Mouse (Mus musculus): ENCODE measurements around the gene Fbxo22. TPM values are rescaled to one million over a fixed set of nuclear protein-coding genes. Genes with fewer than 3 reads are reported as not detected.
"Not testable (repeated sequence)": the region's sequence is repeated elsewhere in the genome, so short reads cannot be mapped to it uniquely, and the experiment has no call there.

Fbxo22 gene
- polyA plus RNA-seq, 1 experiment from 2014 or later = 89.1 TPM

GRCm38 (mm10) chr9:55217381-55217780 lies 8.7 kb downstream of the Fbxo22 start:
- ATAC-seq (replicated peaks) = no peak
- no peak overlapping the region for H3K4me3 ChIP-seq
- 94% methylated on average over 3 of the region's 3 CpGs for WGBS

GRCm38 (mm10) chr9:55225165-55225737 lies 16.5 kb downstream of the Fbxo22 start:
- 87% methylated on average over 7 of the region's 7 CpGs for WGBS
- H3K27me3 ChIP-seq (replicated peaks) = no peaks in the 10 kb centered on the region
- H3K36me3 ChIP-seq (replicated peaks) = peaks cover 33% of the 10 kb centered on the region
- no peaks in the 10 kb centered on the region for H3K4me1 ChIP-seq
- H3K9ac ChIP-seq = no peak overlapping the region
- ATAC-seq (replicated peaks) = no peak
- no peaks in the 10 kb centered on the region for H3K9me3 ChIP-seq
- H3K27ac ChIP-seq = no peak overlapping the region
- no peak overlapping the region for H3K4me3 ChIP-seq
- no peak overlapping the region for H3K4me2 ChIP-seq

More at GRCm38 (mm10) chr9:55217381-55217780, 8.7 kb downstream of the Fbxo22 start:
- Histone ChIP-seq H3K9ac (no peak overlapping the region), H3K36me3 (replicated peaks) (peaks cover 62% of the 10 kb centered on the region), H3K27ac (no peak overlapping the region), H3K4me2 (no peak overlapping the region), H3K9me3 (no peaks in the 10 kb centered on the region), H3K4me1 (no peaks in the 10 kb centered on the region), H3K27me3 (replicated peaks) (no peaks in the 10 kb centered on the region)

DNA sequence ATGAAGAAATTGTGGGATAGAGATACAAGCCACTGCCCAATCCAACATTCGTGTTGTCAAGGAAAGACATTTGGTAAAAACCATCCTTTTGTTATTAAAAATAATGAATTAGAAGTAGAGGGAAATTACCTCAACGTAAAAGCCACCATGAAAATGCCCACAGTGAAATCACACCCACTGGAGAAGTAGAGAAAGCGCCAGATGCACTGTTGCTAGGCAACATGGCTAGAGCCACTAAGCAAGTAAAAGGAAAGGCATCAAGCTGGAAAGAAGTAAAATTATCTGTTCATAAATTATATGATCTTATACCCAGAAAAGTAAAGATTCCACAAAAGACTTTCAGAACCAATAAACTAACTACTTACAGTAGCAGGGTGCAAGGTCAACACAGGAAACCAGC lies 17.5 kb downstream of the Fbxo22 start:
- ATAC-seq (replicated peaks) = no peak

GRCm38 (mm10) chr9:55228149-55228548 lies 19.4 kb downstream of the Fbxo22 start:
- no peak for ATAC-seq (replicated peaks)
- Histone ChIP-seq H3K36me3 (replicated peaks) (peaks cover 11% of the 10 kb centered on the region; the same call in 1 of the 2 replicates), H3K27ac (no peak overlapping the region), H3K9ac (no peak overlapping the region), H3K4me1 (no peaks in the 10 kb centered on the region), H3K4me3 (no peak overlapping the region), H3K4me2 (no peak overlapping the region), H3K9me3 (no peaks in the 10 kb centered on the region), H3K27me3 (replicated peaks) (no peaks in the 10 kb centered on the region)
- 91% methylated on average over 4 of the region's 4 CpGs for WGBS

More for the DNA sequence above, 17.5 kb downstream of the Fbxo22 start:
- Histone ChIP-seq H3K4me3 (no peak overlapping the region), H3K4me1 (no peaks in the 10 kb centered on the region), H3K27me3 (replicated peaks) (no peaks in the 10 kb centered on the region), H3K4me2 (no peak overlapping the region), H3K9me3 (no peaks in the 10 kb centered on the region), H3K27ac (no peak overlapping the region), H3K36me3 (replicated peaks) (peaks cover 26% of the 10 kb centered on the region), H3K9ac (no peak overlapping the region)
- WGBS = 68% methylated on average over 3 of the region's 3 CpGs

DNA sequence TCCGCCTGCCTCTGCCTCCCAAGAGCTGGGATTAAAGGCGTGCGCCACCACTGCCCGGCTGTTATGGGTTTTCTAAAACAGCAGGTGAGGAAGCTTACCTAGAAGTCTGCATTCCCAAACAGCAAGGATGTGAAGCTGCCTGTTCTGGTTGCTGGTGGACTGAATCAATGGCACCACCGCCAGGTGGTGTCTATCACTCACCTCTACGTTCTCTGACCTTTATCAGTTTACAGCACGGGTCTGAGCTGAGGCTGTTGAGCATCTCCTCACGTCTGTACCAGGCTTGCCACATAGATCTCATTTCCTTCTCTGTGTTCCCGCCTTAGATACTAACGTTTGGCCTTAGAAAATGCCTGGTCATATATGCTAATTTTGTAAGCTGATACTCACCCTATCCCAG lies 20.3 kb downstream of the Fbxo22 start:
- no peaks in the 10 kb centered on the region for H3K9me3 ChIP-seq
- no peak for ATAC-seq (replicated peaks)
- WGBS = 78% methylated on average over 10 of the region's 10 CpGs

DNA sequence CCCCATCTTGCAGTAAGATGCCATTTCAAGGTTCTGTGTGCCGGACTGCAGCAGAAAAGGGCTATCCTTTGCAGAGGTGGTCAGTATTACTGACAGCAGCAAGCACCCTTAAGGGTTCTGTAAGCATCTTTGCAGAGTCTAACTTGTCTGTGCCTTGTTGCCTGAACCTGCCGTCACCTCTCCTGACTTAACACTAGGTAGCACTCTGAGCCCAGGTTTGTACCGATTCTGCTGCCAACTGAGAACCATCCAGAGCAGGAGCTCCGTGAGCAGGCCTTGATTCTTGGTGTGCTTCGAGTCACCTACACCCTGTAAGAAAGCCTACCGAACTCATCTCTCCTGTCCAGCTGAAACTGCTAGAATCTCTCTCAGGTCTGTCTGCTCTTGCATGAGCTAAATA lies 22.8 kb downstream of the Fbxo22 start:
- Histone ChIP-seq H3K27me3 (replicated peaks) (no peaks in the 10 kb centered on the region), H3K9me3 (no peaks in the 10 kb centered on the region), H3K4me3 (no peak overlapping the region), H3K4me2 (no peak overlapping the region), H3K9ac (no peak overlapping the region), H3K36me3 (replicated peaks) (no peaks in the 10 kb centered on the region), H3K4me1 (no peaks in the 10 kb centered on the region), H3K27ac (no peak overlapping the region)
- ATAC-seq (replicated peaks) = no peak
- 67% methylated on average over 6 of the region's 6 CpGs for WGBS

More for the DNA sequence above, 20.3 kb downstream of the Fbxo22 start:
- no peak overlapping the region for H3K9ac ChIP-seq
- no peak overlapping the region for H3K27ac ChIP-seq
- H3K4me1 ChIP-seq = no peaks in the 10 kb centered on the region
- no peaks in the 10 kb centered on the region for H3K27me3 ChIP-seq (replicated peaks)
- no peak overlapping the region for H3K4me3 ChIP-seq
- no peak overlapping the region for H3K4me2 ChIP-seq
- H3K36me3 ChIP-seq (replicated peaks) = peaks cover 4% of the 10 kb centered on the region; the same call in 1 of the 2 replicates

DNA sequence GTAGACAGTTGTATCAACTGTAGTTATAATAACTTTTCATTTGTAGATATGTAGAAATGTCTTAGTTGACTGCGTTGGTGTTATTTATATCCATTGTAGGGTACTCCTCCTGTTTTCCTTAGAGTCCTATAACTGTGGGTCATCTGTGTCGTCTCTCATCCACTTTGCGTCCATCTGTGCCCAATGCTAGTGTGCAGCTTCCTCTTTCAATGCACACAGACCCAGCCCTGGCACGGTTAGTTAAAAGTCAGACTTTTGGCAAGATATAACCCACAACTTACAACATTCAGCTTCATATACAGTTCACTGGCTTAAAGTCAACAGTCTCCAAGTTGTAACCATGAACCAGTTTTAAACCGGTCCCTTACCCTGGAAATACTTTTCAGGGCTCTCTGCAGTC lies 23.4 kb downstream of the Fbxo22 start:
- no peak overlapping the region for H3K9ac ChIP-seq
- no peak for ATAC-seq (replicated peaks)
- no peaks in the 10 kb centered on the region for H3K9me3 ChIP-seq
- WGBS = 94% methylated on average over 5 of the region's 5 CpGs
- H3K4me3 ChIP-seq = no peak overlapping the region
- H3K27ac ChIP-seq = no peak overlapping the region
- no peaks in the 10 kb centered on the region for H3K4me1 ChIP-seq
- no peaks in the 10 kb centered on the region for H3K36me3 ChIP-seq (replicated peaks)
- no peaks in the 10 kb centered on the region for H3K27me3 ChIP-seq (replicated peaks)
- no peak overlapping the region for H3K4me2 ChIP-seq

GRCm38 (mm10) chr9:55232586-55232985 lies 23.9 kb downstream of the Fbxo22 start:
- Histone ChIP-seq H3K4me1 (no peaks in the 10 kb centered on the region), H3K9me3 (no peaks in the 10 kb centered on the region), H3K4me3 (no peak overlapping the region), H3K27me3 (replicated peaks) (no peaks in the 10 kb centered on the region), H3K9ac (no peak overlapping the region), H3K36me3 (replicated peaks) (no peaks in the 10 kb centered on the region), H3K4me2 (no peak overlapping the region), H3K27ac (no peak overlapping the region)
- WGBS = 91% methylated on average over 7 of the region's 7 CpGs
- ATAC-seq (replicated peaks) = no peak

GRCm38 (mm10) chr9:55233076-55233475 lies 24.4 kb downstream of the Fbxo22 start:
- not testable (repeated sequence) for H3K9ac ChIP-seq; H3K4me3 ChIP-seq; H3K9me3 ChIP-seq; H3K4me1 ChIP-seq; H3K36me3 ChIP-seq (replicated peaks); H3K27me3 ChIP-seq (replicated peaks); ATAC-seq (replicated peaks); H3K27ac ChIP-seq; H3K4me2 ChIP-seq
- WGBS = 78% methylated on average over 11 of the region's 11 CpGs

DNA sequence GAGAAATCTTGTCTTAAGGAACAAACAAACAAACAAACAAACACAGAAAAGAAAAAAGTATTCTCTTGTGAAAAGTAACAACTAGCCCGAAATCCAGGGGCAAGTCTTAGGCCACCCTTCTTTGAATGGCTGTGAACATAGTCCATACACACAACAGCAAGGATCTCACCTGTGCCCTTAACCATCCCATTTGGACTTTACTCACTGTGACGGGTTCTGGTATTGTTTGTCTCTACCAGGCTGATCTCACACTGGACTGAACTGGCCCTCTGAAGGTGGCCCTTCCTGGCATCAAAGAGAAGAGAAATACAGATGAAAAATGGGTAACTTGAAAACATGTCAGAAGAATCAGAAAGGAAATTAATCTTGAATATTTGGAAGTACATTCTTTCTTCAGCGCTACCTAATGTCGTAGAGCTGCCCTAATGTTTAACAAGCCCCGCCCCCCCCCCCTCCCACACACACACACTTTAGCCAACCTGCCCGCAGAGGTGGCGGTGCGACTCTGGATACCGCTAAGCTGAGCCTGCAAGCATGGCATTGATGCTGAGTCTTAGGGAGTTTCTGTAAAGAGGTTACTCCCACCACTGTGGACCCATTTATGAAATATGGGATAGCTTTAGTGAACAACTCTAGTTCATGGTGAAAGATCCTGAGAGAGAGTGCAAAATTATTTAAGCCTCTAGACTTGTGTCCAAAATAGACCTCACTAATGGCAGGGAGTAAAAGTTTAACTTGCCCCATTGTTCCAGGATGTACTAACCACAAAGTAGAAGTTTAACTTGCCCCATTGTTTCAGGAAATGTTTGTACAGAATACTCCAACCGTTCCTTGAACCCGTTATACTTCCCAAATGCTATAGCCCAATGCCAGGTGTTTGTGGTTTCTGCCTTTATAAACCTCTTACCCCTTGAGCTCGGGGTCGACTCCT lies 27.8 kb downstream of the Fbxo22 start:
- H3K4me3 ChIP-seq = no peak overlapping the region
- no peak overlapping the region for H3K4me2 ChIP-seq
- no peak overlapping the region for H3K27ac ChIP-seq
- H3K27me3 ChIP-seq (replicated peaks) = no peaks in the 10 kb centered on the region
- no peak for ATAC-seq (replicated peaks)
- H3K9me3 ChIP-seq = no peaks in the 10 kb centered on the region
- H3K36me3 ChIP-seq (replicated peaks) = no peaks in the 10 kb centered on the region
- H3K9ac ChIP-seq = no peak overlapping the region
- WGBS = 79% methylated on average over 13 of the region's 13 CpGs
- no peaks in the 10 kb centered on the region for H3K4me1 ChIP-seq

DNA sequence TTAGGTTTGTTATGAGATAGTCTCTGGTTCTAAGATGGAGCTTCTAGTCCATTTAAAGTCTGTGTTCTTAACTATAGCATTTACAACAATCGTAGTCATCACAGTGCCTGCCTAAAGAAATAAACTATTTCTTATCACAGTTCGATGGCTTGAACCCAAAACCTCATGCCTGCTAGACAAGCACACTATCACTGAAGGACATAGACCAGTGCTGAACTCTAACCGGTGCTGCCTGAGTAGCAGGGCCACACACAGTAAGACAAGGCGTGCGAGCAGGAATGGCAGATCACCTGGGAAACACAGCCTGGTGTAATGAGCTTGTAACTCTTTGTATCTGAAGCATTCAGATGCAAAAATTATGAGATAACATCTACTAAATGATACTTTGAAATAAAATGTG lies 32.1 kb downstream of the Fbxo22 start:
- 83% methylated on average over 5 of the region's 5 CpGs for WGBS
- H3K9ac ChIP-seq = no peak overlapping the region
- 0 out of 2 replicates have a peak, but pooled peaks cover 4% of the 10 kb centered on the region for H3K4me1 ChIP-seq
- H3K36me3 ChIP-seq (replicated peaks) = no peaks in the 10 kb centered on the region
- no peaks in the 10 kb centered on the region for H3K27me3 ChIP-seq (replicated peaks)
- ATAC-seq (replicated peaks) = no peak
- no peak overlapping the region for H3K4me2 ChIP-seq
- H3K27ac ChIP-seq = no peak overlapping the region
- no peaks in the 10 kb centered on the region for H3K9me3 ChIP-seq
- no peak overlapping the region for H3K4me3 ChIP-seq

GRCm38 (mm10) chr9:55241863-55242685 lies 33.3 kb downstream of the Fbxo22 start:
- no peaks in the 10 kb centered on the region for H3K9me3 ChIP-seq
- 0 out of 2 replicates have a peak, but pooled peaks cover 4% of the 10 kb centered on the region for H3K4me1 ChIP-seq
- 32% methylated on average over 24 of the region's 24 CpGs for WGBS
- peak overlapping the region; percentile 16; the same call in 1 of the 2 replicates for H3K4me3 ChIP-seq
- no peak overlapping the region for H3K9ac ChIP-seq
- H3K27me3 ChIP-seq (replicated peaks) = no peaks in the 10 kb centered on the region
- no peak for ATAC-seq (replicated peaks)
- no peak overlapping the region for H3K27ac ChIP-seq
- peak overlapping the region; percentile 39 for H3K4me2 ChIP-seq
- H3K36me3 ChIP-seq (replicated peaks) = no peaks in the 10 kb centered on the region

All from midbrain, embryonic 15.5 days (tissue).